8 mouse cellular contexts compared by ENCODE assay signal in the genomic region with DNA sequence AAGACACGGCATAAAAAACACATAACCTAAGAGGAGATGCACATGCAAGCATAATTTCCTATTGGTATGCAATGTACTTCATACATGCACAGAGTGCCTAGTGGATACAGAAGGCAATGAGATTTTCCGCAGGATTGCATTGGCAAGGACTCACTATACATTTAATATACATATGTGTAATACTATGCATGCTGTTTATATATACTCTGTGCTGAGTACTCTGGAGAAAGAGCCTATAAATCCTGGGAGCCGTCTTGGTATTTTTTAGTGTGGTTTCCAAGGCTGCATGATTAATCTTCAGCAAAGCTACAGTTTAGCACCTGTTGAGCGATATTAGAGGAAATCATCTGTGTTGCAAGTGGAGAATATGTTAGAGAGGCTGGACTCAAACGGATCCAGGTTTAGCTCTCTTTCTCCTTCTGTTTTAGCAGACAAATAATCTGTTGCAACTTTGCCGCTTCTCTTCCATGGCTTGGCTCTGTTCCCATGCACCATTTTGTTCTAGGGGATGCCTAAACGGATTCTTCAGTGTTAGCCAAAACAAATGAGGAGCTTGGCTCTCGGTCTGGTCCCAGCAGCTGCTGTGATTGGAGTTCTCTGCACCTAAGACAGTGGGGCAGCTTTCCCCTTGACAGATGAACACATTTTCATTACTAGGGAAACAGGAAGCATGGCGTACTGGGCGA.
DNase-seq lines count a peak whose midpoint lies in the region; ATAC-seq lines count a peak whose summit lies in the region.

No protein-coding gene starts in this region.

- ATAC-seq in erythroblast, adult 5-6 weeks (replicated peaks; ENCODE audit: low FRiP score, poor library complexity, severe bottlenecking): no peak

- peak; percentile 5 for DNase-seq in adrenal gland, postnatal 10 days
- no peak for DNase-seq in adrenal gland, adult 18-20 months (ENCODE audit: low spot score in 2 of 2)
- DNase-seq in brain, adult 2 months (ENCODE audit: low read depth, low spot score): peak; percentile 85
- peak; percentile 59 to 63 for DNase-seq in heart, postnatal 10 days
- peak; percentile 32 for DNase-seq in left cerebral cortex, adult 11 months (ENCODE audit: low spot score)
- peak; percentile 54 for DNase-seq in right cerebral cortex, postnatal 14 days
- DNase-seq in urinary bladder, postnatal 4 days (ENCODE audit: low spot score in 2 of 2): no peak

- intact Hi-C loops in heart, postnatal 10 days (cut with DNase I): no loop called here

Comparison
In these comparisons a context has a peak if more than half of its experiments do, and no peak if none do; other contexts are left out.
1. DNase-seq: peak in adrenal gland, postnatal 10 days (single experiment), brain, adult 2 months (single experiment), heart, postnatal 10 days (2 of 2), left cerebral cortex, adult 11 months (single experiment) and right cerebral cortex, postnatal 14 days (single experiment); none in adrenal gland, adult 18-20 months (0 of 2) and urinary bladder, postnatal 4 days (0 of 2).